Mouse (Mus musculus) activated CD4-positive, CD25-positive, alpha-beta regulatory T cell, adult 9 weeks (primary cell): ENCODE measurements around the gene Clca2. TPM values are rescaled to one million over a fixed set of nuclear protein-coding genes. Genes with fewer than 3 reads are reported as not detected.

Source experiments
- polyA plus RNA-seq: library from polyadenylated mRNA; unstranded; fragments of 100-300 nt; shearing (Covaris generic); gene quantifications from one replicate; pipeline ENCODE4 v1.2.1, GENCODE M21; 2017

Gene Clca2
- not detected for polyA plus RNA-seq

DNA sequence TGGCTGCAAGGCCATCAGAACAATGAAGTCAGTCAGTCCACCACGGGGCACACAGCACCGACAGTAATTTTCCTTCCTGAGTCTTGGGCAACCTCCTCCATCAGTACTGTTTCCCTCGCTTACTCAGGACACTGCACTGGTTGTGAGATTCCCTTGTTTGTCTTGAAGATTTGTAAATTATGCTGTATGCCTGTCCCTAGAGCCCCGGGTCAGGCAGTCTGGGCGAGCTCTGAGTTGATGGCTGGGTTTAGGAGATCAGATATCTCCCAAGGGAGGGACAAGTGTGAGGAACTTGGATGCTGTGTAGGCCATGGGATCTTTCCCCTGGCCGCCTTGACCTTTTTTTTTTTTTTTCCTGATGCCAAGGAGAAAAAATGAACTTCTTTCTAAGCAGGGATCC, at the start of gene Clca2:
Gene Clca2, minus strand, starts transcription at position 153 of the 400 bp plus-strand sequence.

GRCm38 (mm10) chr3:145118254-145119001, 19.2 kb upstream of the Clca2 start, which contains the start of gene Odf2l:
Gene Odf2l, plus strand, starts transcription at chr3:145118588.

DNA sequence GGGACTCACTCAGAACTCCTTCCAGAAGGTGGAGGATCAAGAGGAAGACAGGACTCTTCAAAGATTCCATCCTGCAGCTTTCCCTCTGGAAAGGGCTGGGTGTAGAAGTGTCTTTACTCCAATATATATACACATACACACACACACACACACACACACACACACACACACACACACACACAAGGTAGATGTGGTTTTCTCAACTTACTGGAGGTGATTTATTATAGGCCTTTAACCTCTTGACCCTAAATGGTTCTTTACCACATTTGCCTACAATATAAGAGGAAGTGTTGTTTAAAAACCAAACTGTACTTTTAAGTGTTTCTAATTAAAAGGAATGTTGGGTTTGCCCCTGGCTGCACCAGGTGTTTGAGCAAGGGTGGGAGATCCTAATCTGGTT, 66.6 kb downstream of the Clca2 start, which contains the start of gene Clca1:
Gene Clca1, minus strand, starts transcription at position 101 of the 400 bp plus-strand sequence.

Other genes with a start within 250 kb of the Clca2 start
- not detected for gene Clca4b, start 166.9 kb downstream of the Clca2 start, polyA plus RNA-seq
- gene Clca4a, start 124.4 kb downstream of the Clca2 start, polyA plus RNA-seq, result not detected
- gene Clca1, start 66.7 kb downstream of the Clca2 start, polyA plus RNA-seq, result not detected
- gene Odf2l, start 19.1 kb upstream of the Clca2 start, polyA plus RNA-seq, result 9.1 TPM
- gene Col24a1, start 193.0 kb upstream of the Clca2 start, polyA plus RNA-seq, result not detected